Mouse (Mus musculus): ENCODE measurements around the gene Cox20. TPM values are rescaled to one million over a fixed set of nuclear protein-coding genes. Genes with fewer than 3 reads are reported as not detected.

Gene Cox20
- polyA plus RNA-seq, 1 experiment from 2014 or later: 133 TPM

- H3K4me2 ChIP-seq (ENCODE audit: low read length): peak overlapping the region; percentile 87
- DNase-seq (ENCODE audit: low spot score) (no peak), ATAC-seq (replicated peaks; ENCODE audit: low FRiP score, low TSS enrichment, low read depth) (no peak)
- H3K4me1 ChIP-seq (replicated peaks; ENCODE audit: control insufficient read depth, insufficient read depth, low read length): peaks cover 19% of the 10 kb centered on the region
- H3K9me3 ChIP-seq (ENCODE audit: control insufficient read depth, low read length): no peaks in the 10 kb centered on the region
- H3K4me3 ChIP-seq (ENCODE audit: low read depth, low read length): peak overlapping the region; percentile 72
- 45% methylated on average over 10 of the region's 10 CpGs for WGBS
- H3K27me3 ChIP-seq (replicated peaks; ENCODE audit: control insufficient read depth, insufficient read depth, low read length): no peaks in the 10 kb centered on the region
- peak overlapping the region; percentile 99 for H3K27ac ChIP-seq (ENCODE audit: low read depth)
- peaks cover 24% of the 10 kb centered on the region for H3K36me3 ChIP-seq (ENCODE audit: control insufficient read depth, insufficient read depth, low read length)
- peak overlapping the region; percentile 97 for H3K9ac ChIP-seq (ENCODE audit: low read length)
Measured at GRCm38 (mm10) chr1:178317275-178318001, 1.5 kb upstream of the Cox20 start.

DNA sequence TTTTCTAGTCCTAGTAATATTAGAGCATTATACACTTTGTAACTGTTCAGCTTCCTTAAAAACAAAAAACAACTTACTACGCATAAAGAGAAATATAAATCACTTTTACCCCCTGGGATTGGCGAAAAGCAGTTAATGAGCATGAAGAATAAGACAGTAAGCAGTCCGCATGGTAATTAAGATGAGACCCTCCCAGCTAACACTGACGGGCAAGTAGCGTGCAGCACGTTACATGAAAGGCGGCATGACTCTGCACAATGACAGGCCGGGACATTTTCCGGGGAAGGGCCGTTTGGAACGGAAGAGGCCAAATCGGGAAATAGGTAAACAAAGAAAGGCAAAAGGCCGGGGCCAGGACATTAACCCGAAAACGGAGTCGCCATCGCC, 935 bp upstream of the Cox20 start:
- H3K4me3 ChIP-seq (ENCODE audit: low read depth, low read length): peak overlapping the region; percentile 72
- H3K9ac ChIP-seq (ENCODE audit: low read length): peak overlapping the region; percentile 97
- H3K36me3 ChIP-seq (ENCODE audit: control insufficient read depth, insufficient read depth, low read length): peaks cover 30% of the 10 kb centered on the region
- under 1% methylated on average over 17 of the region's 17 CpGs for WGBS
- H3K27me3 ChIP-seq (replicated peaks; ENCODE audit: control insufficient read depth, insufficient read depth, low read length): no peaks in the 10 kb centered on the region
- H3K9me3 ChIP-seq (ENCODE audit: control insufficient read depth, low read length): no peaks in the 10 kb centered on the region
- ATAC-seq (replicated peaks; ENCODE audit: low FRiP score, low TSS enrichment, low read depth): peak; percentile 69
- peak overlapping the region; percentile 99 for H3K27ac ChIP-seq (ENCODE audit: low read depth)
- H3K4me1 ChIP-seq (replicated peaks; ENCODE audit: control insufficient read depth, insufficient read depth, low read length): peaks cover 19% of the 10 kb centered on the region
- peak overlapping the region; percentile 87 for H3K4me2 ChIP-seq (ENCODE audit: low read length)
- DNase-seq (ENCODE audit: low spot score): no peak

DNA sequence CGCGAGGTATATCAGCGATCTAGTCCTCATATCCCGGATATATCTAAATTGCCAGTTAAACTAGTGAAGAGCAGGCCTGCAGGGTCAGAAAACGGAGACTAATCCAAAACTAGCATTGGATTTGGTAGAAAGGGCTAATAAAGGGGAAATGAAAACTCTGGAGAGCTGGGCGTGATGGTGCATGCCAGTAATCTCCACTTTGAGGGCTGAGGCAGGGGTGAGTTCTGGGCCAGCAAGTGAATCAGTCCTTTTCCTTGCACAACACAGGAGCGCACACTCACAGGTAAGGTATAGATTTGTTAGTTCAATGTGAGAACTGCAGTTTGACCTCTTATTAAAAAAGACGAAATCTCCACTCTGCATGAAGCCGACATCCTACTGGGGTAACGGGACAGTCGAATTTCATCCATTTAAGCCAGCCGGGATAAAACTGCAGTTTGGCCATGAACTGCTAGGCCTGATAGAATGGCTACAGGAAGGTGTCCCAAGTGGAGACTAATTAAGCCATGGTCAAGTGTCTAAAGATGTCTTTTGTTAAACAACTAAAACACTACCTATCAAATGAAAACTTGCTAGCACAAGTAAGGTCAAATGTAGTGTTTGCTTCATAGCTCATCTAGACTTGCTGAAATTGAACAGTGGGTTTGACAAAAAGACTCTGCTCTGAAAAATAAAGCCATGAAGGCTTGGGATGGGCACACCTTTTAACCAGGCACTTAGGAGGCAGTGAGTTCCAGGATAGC, 536 bp downstream of the Cox20 start:
- H3K27ac ChIP-seq (ENCODE audit: low read depth): peak overlapping the region; percentile 99
- H3K9ac ChIP-seq (ENCODE audit: low read length): peak overlapping the region; percentile 97
- WGBS: 4% methylated on average over 12 of the region's 12 CpGs
- peak overlapping the region; percentile 87 for H3K4me2 ChIP-seq (ENCODE audit: low read length)
- H3K36me3 ChIP-seq (ENCODE audit: control insufficient read depth, insufficient read depth, low read length): peaks cover 42% of the 10 kb centered on the region
- DNase-seq (ENCODE audit: low spot score) (peak; percentile 82), ATAC-seq (replicated peaks; ENCODE audit: low FRiP score, low TSS enrichment, low read depth) (0 out of 2 replicates have a peak, but pooled peaks have one; percentile 17)
- peaks cover 19% of the 10 kb centered on the region for H3K4me1 ChIP-seq (replicated peaks; ENCODE audit: control insufficient read depth, insufficient read depth, low read length)
- no peaks in the 10 kb centered on the region for H3K27me3 ChIP-seq (replicated peaks; ENCODE audit: control insufficient read depth, insufficient read depth, low read length)
- no peaks in the 10 kb centered on the region for H3K9me3 ChIP-seq (ENCODE audit: control insufficient read depth, low read length)
- peak overlapping the region; percentile 72 for H3K4me3 ChIP-seq (ENCODE audit: low read depth, low read length)

GRCm38 (mm10) chr1:178320038-178320722, 1.2 kb downstream of the Cox20 start:
- Histone ChIP-seq H3K36me3 (ENCODE audit: control insufficient read depth, insufficient read depth, low read length) (peaks cover 49% of the 10 kb centered on the region), H3K4me2 (ENCODE audit: low read length) (peak overlapping the region; percentile 87), H3K9me3 (ENCODE audit: control insufficient read depth, low read length) (no peaks in the 10 kb centered on the region), H3K9ac (ENCODE audit: low read length) (peak overlapping the region; percentile 97), H3K4me3 (ENCODE audit: low read depth, low read length) (peak overlapping the region; percentile 72), H3K4me1 (replicated peaks; ENCODE audit: control insufficient read depth, insufficient read depth, low read length) (peaks cover 19% of the 10 kb centered on the region), H3K27me3 (replicated peaks; ENCODE audit: control insufficient read depth, insufficient read depth, low read length) (no peaks in the 10 kb centered on the region), H3K27ac (ENCODE audit: low read depth) (peak overlapping the region; percentile 99)
- peak; percentile 55 for DNase-seq (ENCODE audit: low spot score)
- no peak for ATAC-seq (replicated peaks; ENCODE audit: low FRiP score, low TSS enrichment, low read depth)
- 22% methylated on average over 8 of the region's 8 CpGs for WGBS

GRCm38 (mm10) chr1:178320723-178321590, 2.0 kb downstream of the Cox20 start:
- DNase-seq (ENCODE audit: low spot score) (peak; percentile 61), ATAC-seq (replicated peaks; ENCODE audit: low FRiP score, low TSS enrichment, low read depth) (no peak)
- Histone ChIP-seq H3K27ac (ENCODE audit: low read depth) (peak overlapping the region; percentile 99; the same call in 1 of the 2 replicates), H3K9ac (ENCODE audit: low read length) (peak overlapping the region; percentile 97), H3K4me2 (ENCODE audit: low read length) (peak overlapping the region; percentile 87), H3K36me3 (ENCODE audit: control insufficient read depth, insufficient read depth, low read length) (peaks cover 57% of the 10 kb centered on the region), H3K4me3 (ENCODE audit: low read depth, low read length) (peak overlapping the region; percentile 72), H3K27me3 (replicated peaks; ENCODE audit: control insufficient read depth, insufficient read depth, low read length) (no peaks in the 10 kb centered on the region), H3K4me1 (replicated peaks; ENCODE audit: control insufficient read depth, insufficient read depth, low read length) (peaks cover 19% of the 10 kb centered on the region), H3K9me3 (ENCODE audit: control insufficient read depth, low read length) (no peaks in the 10 kb centered on the region)
- 52% methylated on average over 5 of the region's 5 CpGs for WGBS

DNA sequence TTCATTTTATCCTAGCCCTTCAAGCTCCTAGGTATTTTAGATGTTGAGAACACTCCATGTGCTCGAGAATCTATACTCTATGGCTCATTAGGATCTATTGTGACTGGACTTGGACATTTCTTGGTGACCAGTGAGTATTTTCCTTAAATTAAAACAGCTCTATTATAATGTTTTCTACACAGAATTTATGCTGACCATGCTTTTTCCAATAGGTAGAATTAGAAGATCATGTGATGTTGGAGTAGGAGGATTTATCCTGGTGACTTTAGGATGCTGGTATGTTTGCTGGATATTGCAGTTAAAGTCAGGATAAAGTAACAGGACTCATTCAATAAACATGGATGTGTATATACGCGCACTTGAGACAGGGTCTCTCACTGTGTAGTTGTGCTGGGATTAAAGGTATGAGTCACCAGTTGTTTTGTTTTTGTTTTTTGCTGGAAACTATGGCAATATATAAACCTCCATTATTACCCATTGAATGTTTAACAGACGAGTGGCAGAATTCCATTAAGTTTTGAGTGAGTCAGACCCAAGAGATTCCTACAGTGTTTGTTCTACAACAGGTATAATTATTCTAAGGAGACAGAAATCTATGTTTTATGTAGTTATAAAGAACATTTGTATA, 2.9 kb downstream of the Cox20 start:
- ATAC-seq (replicated peaks; ENCODE audit: low FRiP score, low TSS enrichment, low read depth) (no peak), DNase-seq (ENCODE audit: low spot score) (no peak)
- H3K36me3 ChIP-seq (ENCODE audit: control insufficient read depth, insufficient read depth, low read length): peaks cover 64% of the 10 kb centered on the region
- no peak overlapping the region for H3K9ac ChIP-seq (ENCODE audit: low read length)
- H3K27me3 ChIP-seq (replicated peaks; ENCODE audit: control insufficient read depth, insufficient read depth, low read length): no peaks in the 10 kb centered on the region
- no peak overlapping the region for H3K27ac ChIP-seq (ENCODE audit: low read depth)
- peak overlapping the region; percentile 87; the same call in 1 of the 2 replicates for H3K4me2 ChIP-seq (ENCODE audit: low read length)
- no peaks in the 10 kb centered on the region for H3K9me3 ChIP-seq (ENCODE audit: control insufficient read depth, low read length)
- H3K4me1 ChIP-seq (replicated peaks; ENCODE audit: control insufficient read depth, insufficient read depth, low read length): peaks cover 17% of the 10 kb centered on the region
- no peak overlapping the region for H3K4me3 ChIP-seq (ENCODE audit: low read depth, low read length)
- WGBS: 62% methylated on average over 4 of the region's 4 CpGs

DNA sequence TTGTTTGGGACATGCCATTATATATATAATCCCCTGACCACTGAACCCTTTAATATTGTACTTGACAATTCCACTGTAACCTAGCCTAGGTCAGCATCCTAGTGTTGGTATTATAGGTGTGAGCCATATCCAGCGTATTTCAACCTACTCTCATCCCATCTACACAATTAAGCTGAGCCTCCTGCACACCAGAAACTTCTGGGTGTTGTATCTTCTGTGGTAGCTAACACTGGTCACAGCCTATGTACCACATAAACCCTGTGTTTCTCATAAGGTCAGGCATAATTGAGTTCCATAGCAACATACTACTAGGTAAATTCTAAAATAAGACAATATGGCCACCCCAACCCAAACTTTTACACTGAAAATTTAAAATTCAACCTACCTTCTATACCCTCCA, 4.3 kb downstream of the Cox20 start:
- Histone ChIP-seq H3K4me2 (ENCODE audit: low read length) (no peak overlapping the region), H3K27me3 (replicated peaks; ENCODE audit: control insufficient read depth, insufficient read depth, low read length) (no peaks in the 10 kb centered on the region), H3K36me3 (ENCODE audit: control insufficient read depth, insufficient read depth, low read length) (peaks cover 78% of the 10 kb centered on the region), H3K4me1 (replicated peaks; ENCODE audit: control insufficient read depth, insufficient read depth, low read length) (peaks cover 12% of the 10 kb centered on the region), H3K4me3 (ENCODE audit: low read depth, low read length) (no peak overlapping the region), H3K9ac (ENCODE audit: low read length) (no peak overlapping the region), H3K27ac (ENCODE audit: low read depth) (no peak overlapping the region), H3K9me3 (ENCODE audit: control insufficient read depth, low read length) (no peaks in the 10 kb centered on the region)
- WGBS: 91% methylated on average over 1 of the region's 1 CpGs
- ATAC-seq (replicated peaks; ENCODE audit: low FRiP score, low TSS enrichment, low read depth) (no peak), DNase-seq (ENCODE audit: low spot score) (no peak)
